ENCODE assay signal across 25 mouse cellular contexts in genomic region chr6:31130522-31130921, GRCm38 (mm10).
DNase-seq lines count a peak whose midpoint lies in the region; TF ChIP-seq lines count a peak whose summit lies in the region.
"Had no signal": no experiment of that assay in that cellular context is flagged by ENCODE, and none has a peak within 500 bp of the region (broad histone marks: within the 10 kb centered on the region; RNA-seq: fewer than 3 reads in every experiment).

No protein-coding gene starts in this region.

- no peak overlapping the region; the same call in 1 of the 2 replicates for H3K9ac ChIP-seq in CH12.LX (ENCODE audit: insufficient read depth, low read depth)
- H3K9ac ChIP-seq: forebrain, embryonic 13.5 days; heart, embryonic 12.5 days; heart, embryonic 15.5 days; hindbrain, embryonic 14.5 days had no signal

- TF ChIP-seq RAD21 in CH12.LX (IDR thresholded peaks at IDR 0.05; ENCODE audit: low read depth, low read length): no peak

- peaks cover 1% of the 10 kb centered on the region for H3K79me2 ChIP-seq in CH12.LX (replicated peaks; ENCODE audit: control insufficient read depth, extremely low read depth, insufficient read depth, poor library complexity, severe bottlenecking)

- H3K4me3 ChIP-seq in gastrocnemius, adult 2 months: no peak overlapping the region
- H3K4me3 ChIP-seq in CH12.LX (replicated peaks in 1 of 3; ENCODE audit: low read depth in 2 of 3, low read length in 2 of 3, poor library complexity in 1 of 3): no peak overlapping the region
- H3K4me3 ChIP-seq in small intestine, adult 2 months (ENCODE audit: low read depth, low read length): no peak overlapping the region
- H3K4me3 ChIP-seq in hindbrain, embryonic 10.5 days: no peak overlapping the region
- H3K4me3 ChIP-seq: forebrain, embryonic 10.5 days; forebrain, embryonic 13.5 days; heart, embryonic 12.5 days; heart, embryonic 15.5 days had no signal

- WGBS in small intestine, adult 2 months: 83% methylated on average over 1 of the region's 1 CpGs
- 85% methylated on average over 1 of the region's 1 CpGs for WGBS in hindbrain, embryonic 10.5 days

- no peak overlapping the region for H3K4me2 ChIP-seq in CH12.LX (ENCODE audit: insufficient read depth, low read depth, poor library complexity, severe bottlenecking)
- H3K4me2 ChIP-seq: forebrain, embryonic 13.5 days; heart, embryonic 12.5 days; heart, embryonic 15.5 days; hindbrain, embryonic 14.5 days had no signal

- TF ChIP-seq EP300 in CH12.LX (IDR thresholded peaks at IDR 0.05; ENCODE audit: low read length): peak; percentile 67

- H3K27me3 ChIP-seq in CH12.LX (replicated peaks): no peaks in the 10 kb centered on the region
- no peaks in the 10 kb centered on the region for H3K27me3 ChIP-seq in small intestine, adult 2 months (ENCODE audit: control insufficient read depth, insufficient read depth, low read length)
- H3K27me3 ChIP-seq in hindbrain, embryonic 10.5 days (ENCODE audit: insufficient read depth, poor library complexity, severe bottlenecking): no peaks in the 10 kb centered on the region
- H3K27me3 ChIP-seq: forebrain, embryonic 13.5 days; heart, embryonic 12.5 days; heart, embryonic 15.5 days; Patski had no signal

- TF ChIP-seq CTCF in gastrocnemius, adult 2 months (IDR thresholded peaks at IDR 0.05): no peak
- TF ChIP-seq CTCF in CH12.LX (conservative IDR thresholded peaks at IDR 0.05 in 1 of 2, IDR thresholded peaks at IDR 0.05 in 1 of 2; ENCODE audit: low read depth in 2 of 2, low read length in 2 of 2): no peak
- no peak for TF ChIP-seq CTCF in small intestine, adult 2 months (IDR thresholded peaks at IDR 0.05; ENCODE audit: extremely low read depth, insufficient read length, insufficient replicate concordance, low read depth, low read length)

- H3K36me3 ChIP-seq in CH12.LX (replicated peaks in 1 of 2; ENCODE audit: control insufficient read depth in 1 of 2, insufficient read depth in 1 of 2, low read length in 1 of 2): peaks cover 9 to 56% of the 10 kb centered on the region in 2 experiments
- 0 out of 2 replicates have a peak, but pooled peaks cover 2% of the 10 kb centered on the region for H3K36me3 ChIP-seq in small intestine, adult 2 months (ENCODE audit: control insufficient read depth, insufficient read depth, low read length)
- no peaks in the 10 kb centered on the region for H3K36me3 ChIP-seq in hindbrain, embryonic 10.5 days
- H3K36me3 ChIP-seq: forebrain, embryonic 10.5 days; G1E; heart, embryonic 12.5 days; heart, embryonic 15.5 days had no signal

- dilution Hi-C loops in CH12.LX (cut with MboI; ENCODE audit: extremely low pct_ligation_motif_present, extremely low pct_unique_long_range_greater_than_20kb, low sequenced_read_pairs): no loop called here

- H3K9me3 ChIP-seq in CH12.LX (replicated peaks; ENCODE audit: low read length): no peaks in the 10 kb centered on the region
- peaks cover 8% of the 10 kb centered on the region; the same call in 1 of the 2 replicates for H3K9me3 ChIP-seq in hindbrain, embryonic 10.5 days
- H3K9me3 ChIP-seq: forebrain, embryonic 10.5 days; G1E; heart, embryonic 12.5 days; heart, embryonic 15.5 days had no signal

- intact Hi-C loops in gastrocnemius, adult 2 months (cut with DNase I): no loop called here

- peak overlapping the region; percentile 31 for H3K27ac ChIP-seq in gastrocnemius, adult 2 months
- peak overlapping the region; percentile 30; the same call in 1 of the 2 replicates for H3K27ac ChIP-seq in CH12.LX (ENCODE audit: insufficient read depth, low read depth)
- peak overlapping the region; percentile 88 for H3K27ac ChIP-seq in small intestine, adult 2 months (ENCODE audit: insufficient read depth, low read depth, low read length)
- no peak overlapping the region for H3K27ac ChIP-seq in hindbrain, embryonic 10.5 days
- H3K27ac ChIP-seq: forebrain, embryonic 10.5 days; forebrain, embryonic 13.5 days; heart, embryonic 15.5 days; hindbrain, embryonic 14.5 days; hindbrain, postnatal 0 days had no signal

- no peak for TF ChIP-seq POLR2A in CH12.LX (IDR thresholded peaks at IDR 0.05; ENCODE audit: low read depth, low read length)
- no peak for TF ChIP-seq POLR2A in small intestine, adult 2 months (IDR thresholded peaks at IDR 0.05; ENCODE audit: low read depth, low read length)

- H3K4me1 ChIP-seq in CH12.LX (ENCODE audit: control insufficient read depth in 1 of 2, insufficient read depth in 2 of 2): peaks cover 18 to 66% of the 10 kb centered on the region in 2 experiments
- H3K4me1 ChIP-seq in small intestine, adult 2 months (ENCODE audit: control insufficient read depth, insufficient read depth, insufficient read length, low read length): peaks cover 44% of the 10 kb centered on the region
- H3K4me1 ChIP-seq in hindbrain, embryonic 10.5 days (replicated peaks): 0 out of 2 replicates have a peak, but pooled peaks cover 2% of the 10 kb centered on the region

- in situ Hi-C loops in CH12.LX (cut with MboI; ENCODE audit: low pct_ligation_motif_present, low pct_unique_long_range_greater_than_20kb, low sequenced_read_pairs): no loop called here

- DNase-seq in gastrocnemius, adult 2 months: no peak
- no peak for DNase-seq in gastrocnemius, postnatal 25 days
- DNase-seq in 3T3-L1 (ENCODE audit: low read depth, low spot score) (peak; percentile 56), CH12.LX (ENCODE audit: extremely low read depth) (peak; percentile 48)
- DNase-seq in spleen, postnatal 4 days (ENCODE audit: low spot score in 2 of 2): no peak
- no peak for DNase-seq in spleen, postnatal 10 days (ENCODE audit: low spot score in 2 of 2)
- DNase-seq in hindbrain, embryonic 10.5 days (ENCODE audit: low spot score): no peak
- DNase-seq: adrenal gland, postnatal 10 days; adrenal gland, postnatal 36 days; cerebellum, adult 18-20 months; cerebellum, adult 9-10 months; cerebellum, postnatal 14 days; gastrocnemius, postnatal 14 days; heart, adult 18-20 months; heart, postnatal 10 days; heart, postnatal 36 days had no signal

TF ChIP-seq in CH12.LX, 34 proteins besides CTCF, POLR2A, EP300 and RAD21:
- TF ChIP-seq MEF2A (IDR thresholded peaks at IDR 0.05; ENCODE audit: borderline replicate concordance, low read depth, low read length): 0 out of 2 replicates have a peak, but pooled peaks have one; percentile 2
- TF ChIP-seq TBP (conservative IDR thresholded peaks at IDR 0.05; ENCODE audit: low read depth, low read length): no peak
- TF ChIP-seq ELF1 (IDR thresholded peaks at IDR 0.05; ENCODE audit: low read depth, low read length): no peak
- TF ChIP-seq SIN3A (IDR thresholded peaks at IDR 0.05; ENCODE audit: low read length): 0 out of 2 replicates have a peak, but pooled peaks have one; percentile 40
- TF ChIP-seq MYC (IDR thresholded peaks at IDR 0.05; ENCODE audit: low read depth, low read length): no peak
- peak; percentile 40; the same call in 1 of the 2 replicates for TF ChIP-seq IRF4 (IDR thresholded peaks at IDR 0.05; ENCODE audit: low read depth, low read length)
- no peak for TF ChIP-seq ZMIZ1 (IDR thresholded peaks at IDR 0.05; ENCODE audit: low read depth, low read length)
- TF ChIP-seq TCF12 (IDR thresholded peaks at IDR 0.05; ENCODE audit: low read depth, low read length): peak; percentile 65
- TF ChIP-seq CHD2 (IDR thresholded peaks at IDR 0.05; ENCODE audit: low read length): peak; percentile 9; the same call in 1 of the 2 replicates
- TF ChIP-seq ETS1 (conservative IDR thresholded peaks at IDR 0.05; ENCODE audit: low read depth, low read length): peak; percentile 69
- TF ChIP-seq UBTF (IDR thresholded peaks at IDR 0.05; ENCODE audit: low read depth, low read length): no peak
- peak; percentile 43; the same call in 1 of the 2 replicates for TF ChIP-seq BHLHE40 (IDR thresholded peaks at IDR 0.05; ENCODE audit: low read depth, low read length)
- TF ChIP-seq RCOR1 (conservative IDR thresholded peaks at IDR 0.05; ENCODE audit: low read depth, low read length): no peak
TF ChIP-seq in CH12.LX: peak in this region for 7.

Comparison
In these comparisons a context has a peak if more than half of its experiments do, and no peak if none do; other contexts are left out.
1. DNase-seq: peak in 3T3-L1 (single experiment) and CH12.LX (single experiment); none in gastrocnemius, adult 2 months (single experiment), gastrocnemius, postnatal 25 days (single experiment), spleen, postnatal 4 days (0 of 2), spleen, postnatal 10 days (0 of 2) and hindbrain, embryonic 10.5 days (single experiment).